Mouse (Mus musculus): ENCODE measurements around the gene Ube2q2.

- TF ChIP-seq CHD2 (IDR thresholded peaks at IDR 0.05; ENCODE audit: low read length) (no peak), ZKSCAN1 (IDR thresholded peaks at IDR 0.05; ENCODE audit: borderline replicate concordance, low read depth, low read length) (no peak), PAX5 (IDR thresholded peaks at IDR 0.05; ENCODE audit: low read length) (no peak), TCF12 (IDR thresholded peaks at IDR 0.05; ENCODE audit: low read depth, low read length) (no peak), CTCF (conservative IDR thresholded peaks at IDR 0.05 in 1 of 2, IDR thresholded peaks at IDR 0.05 in 1 of 2; ENCODE audit: low read depth in 2 of 2, low read length in 2 of 2) (no peak), HCFC1 (IDR thresholded peaks at IDR 0.05; ENCODE audit: low read depth, low read length) (no peak), USF1 (IDR thresholded peaks at IDR 0.05; ENCODE audit: low read depth, low read length) (no peak), ZNF384 (IDR thresholded peaks at IDR 0.05; ENCODE audit: low read depth, low read length) (no peak), MAX (IDR thresholded peaks at IDR 0.05; ENCODE audit: low read length) (no peak), POLR2A (IDR thresholded peaks at IDR 0.05; ENCODE audit: low read depth, low read length) (no peak), IRF4 (IDR thresholded peaks at IDR 0.05; ENCODE audit: low read depth, low read length) (no peak), ZC3H11A (IDR thresholded peaks at IDR 0.05; ENCODE audit: low read depth, low read length) (no peak)
Measured at GRCm38 (mm10) chr9:55217381-55217780, 68.7 kb downstream of the Ube2q2 start.
